Mouse (Mus musculus) G1E (cell line): ENCODE measurements at regions not wholly inside any gene's neighbourhood (a gene's known extent, or its start where the extent isn't known, plus 50 kb on each side); places are given as distances from the start of the nearest gene placed in this dataset.

Experiments used
- CTCF ChIP-seq: IDR thresholded peaks from 2 replicates; pipeline ENCODE4 v1.5.1; 2012; ENCODE audit warnings: low read depth, low read length, inconsistent platforms, mixed read lengths
- GATA1 ChIP-seq: IDR thresholded peaks from 2 replicates; pipeline ENCODE4 v1.6.1; 2012; ENCODE audit warnings: borderline replicate concordance, low read length, inconsistent platforms, mixed read lengths
- POLR2AphosphoS5 ChIP-seq: IDR thresholded peaks from 2 replicates; pipeline ENCODE4 v1.6.1; 2012; ENCODE audit warnings: low read depth, low read length, inconsistent platforms; ENCODE audit not compliant: insufficient replicate concordance
- TAL1 ChIP-seq: conservative IDR thresholded peaks from 2 replicates; pipeline ENCODE4 v1.6.1; 2012; ENCODE audit warnings: low read depth, low read length, inconsistent platforms, mixed read lengths

GRCm38 (mm10) chr7:125262133-125262532, 182.3 kb upstream of the Kdm8 start:
- no peak for TF ChIP-seq CTCF
- TF ChIP-seq GATA1, result no peak
- no peak for TF ChIP-seq TAL1
- no peak for TF ChIP-seq POLR2AphosphoS5
